10 mouse cellular contexts compared by ENCODE assay signal in genomic region chr2:44347781-44348180, GRCm38 (mm10).
"Had no signal": no experiment of that assay in that cellular context is flagged by ENCODE, and none has a peak within 500 bp of the region (broad histone marks: within the 10 kb centered on the region; RNA-seq: fewer than 3 reads in every experiment).

No protein-coding gene starts in this region.

- DNase-seq: lung, adult 18-20 months; lung, embryonic 14.5 days; lung, postnatal 10 days; lung, postnatal 4 days; midbrain, embryonic 14.5 days; right cerebral cortex, adult 18-20 months; right cerebral cortex, postnatal 14 days; thymus, adult 2 months; thymus, postnatal 25 days; thymus, postnatal 4 days had no signal
